Comparison of ENCODE assay signal across 19 mouse cellular contexts in the genomic region with DNA sequence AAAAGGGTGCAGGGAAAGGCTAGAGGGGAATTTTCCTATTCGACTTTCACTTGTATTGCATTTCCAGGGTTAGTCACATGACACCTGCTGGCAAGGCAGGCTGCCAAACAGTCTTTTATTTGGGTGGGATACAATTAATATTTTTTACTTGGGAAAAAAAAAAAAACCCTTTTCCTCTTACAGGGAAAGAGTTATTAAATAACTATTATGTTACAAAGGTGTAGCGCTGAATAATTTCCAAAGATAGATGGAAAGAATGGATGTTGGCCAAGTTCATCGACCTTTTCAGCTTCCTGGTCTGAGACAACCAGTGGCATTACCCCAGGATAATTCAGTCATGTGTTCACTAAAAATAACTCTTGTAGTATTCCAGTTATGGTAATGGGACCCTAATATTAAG.
"Had no signal": no experiment of that assay in that cellular context is flagged by ENCODE, and none has a peak within 500 bp of the region (broad histone marks: within the 10 kb centered on the region; RNA-seq: fewer than 3 reads in every experiment).

No protein-coding gene starts in this region.

- H3K27ac ChIP-seq: kidney, postnatal 0 days; limb, embryonic 12.5 days; limb, embryonic 15.5 days; liver, embryonic 13.5 days; neural tube, embryonic 12.5 days; neural tube, embryonic 15.5 days had no signal

- H3K9me3 ChIP-seq: limb, embryonic 12.5 days; limb, embryonic 15.5 days; liver, embryonic 13.5 days; neural tube, embryonic 12.5 days; neural tube, embryonic 15.5 days; stomach, embryonic 15.5 days had no signal

- H3K4me2 ChIP-seq: limb, embryonic 12.5 days; limb, embryonic 15.5 days; liver, embryonic 13.5 days; midbrain, embryonic 11.5 days; neural tube, embryonic 12.5 days; neural tube, embryonic 15.5 days; stomach, embryonic 15.5 days had no signal

- H3K9ac ChIP-seq: limb, embryonic 12.5 days; limb, embryonic 15.5 days; liver, embryonic 13.5 days; neural tube, embryonic 12.5 days; neural tube, embryonic 15.5 days; stomach, embryonic 15.5 days had no signal

- H3K27me3 ChIP-seq: limb, embryonic 12.5 days; limb, embryonic 15.5 days; liver, embryonic 13.5 days; neural tube, embryonic 12.5 days; neural tube, embryonic 15.5 days; stomach, embryonic 15.5 days had no signal

- DNase-seq: left cerebral cortex, postnatal 4 days; liver, embryonic 13.5 days; lung, adult 2 months; lung, postnatal 14 days; lung, postnatal 4 days; midbrain, embryonic 14.5 days; right cerebral cortex, adult 18-20 months; right cerebral cortex, postnatal 14 days; right cerebral cortex, postnatal 4 days; spleen, adult 18-20 months; thymus, postnatal 25 days had no signal

- H3K4me3 ChIP-seq: limb, embryonic 12.5 days; limb, embryonic 15.5 days; liver, embryonic 13.5 days; neural tube, embryonic 12.5 days; neural tube, embryonic 15.5 days; stomach, embryonic 15.5 days had no signal

- H3K36me3 ChIP-seq: limb, embryonic 12.5 days; limb, embryonic 15.5 days; liver, embryonic 13.5 days; neural tube, embryonic 12.5 days; neural tube, embryonic 15.5 days; stomach, embryonic 15.5 days had no signal

- ATAC-seq: intestine, postnatal 0 days had no signal

- H3K4me1 ChIP-seq: neural tube, embryonic 12.5 days; neural tube, embryonic 15.5 days had no signal
